Mouse (Mus musculus) CH12.LX (cell line): Measurements from ENCODE around the gene Atg5. TPM values are rescaled to one million over a fixed set of nuclear protein-coding genes. Genes with fewer than 3 reads are reported as not detected.

ENCODE experiments used
- DNase-seq: peaks from one replicate; pipeline ENCODE4 v3.0.0-alpha.2; 2013; ENCODE audit errors: extremely low read depth
- H3K27ac ChIP-seq: 2 replicates; pipeline ENCODE4 v1.5.1; 2012; ENCODE audit warnings: low read depth, mild to moderate bottlenecking, control low read depth, moderate library complexity; ENCODE audit not compliant: insufficient read depth
- H3K27me3 ChIP-seq: replicated peaks from 2 replicates; pipeline ENCODE3; 2012; ENCODE audit warnings: inconsistent platforms
- H3K36me3 ChIP-seq, 2 experiments: replicated peaks in 1 of 2; 2 replicates each; pipeline versions ENCODE3 to v1.6.1; 2012; ENCODE audit warnings: inconsistent platforms in 1 of 2, low read length in 1 of 2, mild to moderate bottlenecking in 1 of 2, mixed read lengths in 1 of 2, moderate library complexity in 1 of 2; ENCODE audit not compliant: control insufficient read depth in 1 of 2, insufficient read depth in 1 of 2
- H3K4me1 ChIP-seq, 2 experiments: 2 replicates each; pipeline ENCODE4 v1.6.1; 2012; ENCODE audit warnings: inconsistent platforms in 1 of 2, moderate library complexity in 1 of 2; ENCODE audit not compliant: insufficient read depth in 2 of 2, control insufficient read depth in 1 of 2
- H3K4me2 ChIP-seq: 2 replicates; pipeline ENCODE4 v1.6.1; 2012; ENCODE audit warnings: low read depth, mild to moderate bottlenecking, control low read depth; ENCODE audit not compliant: poor library complexity, insufficient read depth, severe bottlenecking
- H3K4me3 ChIP-seq, 3 experiments: fragments of 150-350 bp in 1 of 3; sonication (generic) in 1 of 3; replicated peaks in 1 of 3; 2 replicates each; pipeline versions ENCODE3 to v1.5.1; 2011 to 2012; ENCODE audit warnings: low read depth in 2 of 3, low read length in 2 of 3, mild to moderate bottlenecking in 2 of 3, moderate library complexity in 2 of 3, control low read depth in 1 of 3, improper control_type of control experiment in 1 of 3, inconsistent platforms in 1 of 3, mixed read lengths in 1 of 3; ENCODE audit not compliant: poor library complexity in 1 of 3
- H3K79me2 ChIP-seq: replicated peaks from 2 replicates; pipeline ENCODE4 v1.6.1; 2012; ENCODE audit warnings: mild to moderate bottlenecking, moderate library complexity; ENCODE audit not compliant: control insufficient read depth, poor library complexity, insufficient read depth, severe bottlenecking; ENCODE audit errors: extremely low read depth
- H3K9ac ChIP-seq: 2 replicates; pipeline ENCODE4 v1.6.1; 2012; ENCODE audit warnings: low read depth, mild to moderate bottlenecking, control low read depth, moderate library complexity; ENCODE audit not compliant: insufficient read depth
- H3K9me3 ChIP-seq: replicated peaks from 2 replicates; pipeline ENCODE3; 2012; ENCODE audit warnings: low read length, inconsistent platforms, mixed read lengths
- BHLHE40 ChIP-seq: IDR thresholded peaks from 2 replicates; pipeline ENCODE4 v1.6.1; 2011; ENCODE audit warnings: mild to moderate bottlenecking, low read depth, low read length, improper control_type of control experiment
- CHD2 ChIP-seq: IDR thresholded peaks from 2 replicates; pipeline ENCODE4 v1.6.1; 2011; ENCODE audit warnings: low read length, improper control_type of control experiment
- CTCF ChIP-seq, 2 experiments: IDR thresholded peaks in 1 of 2; conservative IDR thresholded peaks in 1 of 2; 2 replicates each; pipeline ENCODE4 v1.5.1; 2011 to 2012; ENCODE audit warnings: low read depth in 2 of 2, low read length in 2 of 2, improper control_type of control experiment in 1 of 2, inconsistent platforms in 1 of 2, mild to moderate bottlenecking in 1 of 2, moderate library complexity in 1 of 2
- E2F4 ChIP-seq: IDR thresholded peaks from 2 replicates; pipeline ENCODE4 v1.6.1; 2011; ENCODE audit warnings: low read depth, low read length, improper control_type of control experiment; ENCODE audit not compliant: insufficient replicate concordance
- ELF1 ChIP-seq: IDR thresholded peaks from 2 replicates; pipeline ENCODE4 v1.6.1; 2014; ENCODE audit warnings: low read depth, mild to moderate bottlenecking, inconsistent platforms, low read length, improper control_type of control experiment
- EP300 ChIP-seq: IDR thresholded peaks from 2 replicates; pipeline ENCODE4 v1.6.1; 2011; ENCODE audit warnings: low read length, improper control_type of control experiment
- ETS1 ChIP-seq: conservative IDR thresholded peaks from 2 replicates; pipeline ENCODE4 v1.6.1; 2012; ENCODE audit warnings: low read depth, mild to moderate bottlenecking, inconsistent platforms, low read length, improper control_type of control experiment, moderate library complexity
- IRF4 ChIP-seq: IDR thresholded peaks from 2 replicates; pipeline ENCODE4 v1.6.1; 2014; ENCODE audit warnings: low read depth, mild to moderate bottlenecking, inconsistent platforms, low read length, improper control_type of control experiment
- JUN ChIP-seq: IDR thresholded peaks from 2 replicates; pipeline ENCODE4 v1.6.1; 2011; ENCODE audit warnings: low read depth, mild to moderate bottlenecking, low read length, improper control_type of control experiment, moderate library complexity; ENCODE audit not compliant: insufficient read depth
- MAFK ChIP-seq: IDR thresholded peaks from 2 replicates; pipeline ENCODE4 v1.6.1; 2011; ENCODE audit warnings: low read length, improper control_type of control experiment; ENCODE audit not compliant: insufficient replicate concordance
- MAX ChIP-seq: IDR thresholded peaks from 2 replicates; pipeline ENCODE4 v1.6.1; 2011; ENCODE audit warnings: low read length, improper control_type of control experiment
- MEF2A ChIP-seq: IDR thresholded peaks from 2 replicates; pipeline ENCODE4 v1.6.1; 2014; ENCODE audit warnings: low read depth, mild to moderate bottlenecking, inconsistent platforms, low read length, improper control_type of control experiment, borderline replicate concordance
- MXI1 ChIP-seq: IDR thresholded peaks from 2 replicates; pipeline ENCODE4 v1.6.1; 2011; ENCODE audit warnings: mild to moderate bottlenecking, low read depth, low read length, improper control_type of control experiment
- MYC ChIP-seq: IDR thresholded peaks from 2 replicates; pipeline ENCODE4 v1.6.1; 2011; ENCODE audit warnings: low read depth, mild to moderate bottlenecking, improper control_type of control experiment, low read length
- NRF1 ChIP-seq: IDR thresholded peaks from 2 replicates; pipeline ENCODE4 v1.6.1; 2014; ENCODE audit warnings: low read depth, mild to moderate bottlenecking, inconsistent platforms, low read length, improper control_type of control experiment, moderate library complexity
- POLR2AphosphoS2 ChIP-seq: IDR thresholded peaks from 2 replicates; pipeline ENCODE4 v1.6.1; 2011; ENCODE audit warnings: low read depth, low read length, improper control_type of control experiment
- RCOR1 ChIP-seq: conservative IDR thresholded peaks from 2 replicates; pipeline ENCODE4 v1.6.1; 2012; ENCODE audit warnings: low read depth, mild to moderate bottlenecking, inconsistent platforms, low read length, improper control_type of control experiment
- SIN3A ChIP-seq: IDR thresholded peaks from 2 replicates; pipeline ENCODE4 v1.6.1; 2012; ENCODE audit warnings: low read length, improper control_type of control experiment, inconsistent platforms
- TBP ChIP-seq: conservative IDR thresholded peaks from 2 replicates; pipeline ENCODE4 v1.6.1; 2011; ENCODE audit warnings: low read depth, low read length, improper control_type of control experiment
- TCF12 ChIP-seq: IDR thresholded peaks from 2 replicates; pipeline ENCODE4 v1.6.1; 2014; ENCODE audit warnings: low read depth, mild to moderate bottlenecking, inconsistent platforms, low read length, improper control_type of control experiment
- USF2 ChIP-seq: conservative IDR thresholded peaks from 2 replicates; pipeline ENCODE4 v1.6.1; 2011; ENCODE audit warnings: low read depth, low read length, improper control_type of control experiment
- dilution Hi-C: fragments of 300-500 bp; cut with MboI; formaldehyde crosslinking; loops from 2 replicates; pipeline ENCODE4 v1.14.3; 2020; ENCODE audit warnings: low sequenced_read_pairs; ENCODE audit not compliant: extremely low pct_unique_long_range_greater_than_20kb, extremely low pct_ligation_motif_present
- in situ Hi-C: fragments of 300-500 bp; cut with MboI; formaldehyde crosslinking; loops from 3 replicates; pipeline ENCODE4 v1.14.3; 2019; ENCODE audit warnings: low sequenced_read_pairs, low pct_ligation_motif_present, low pct_unique_long_range_greater_than_20kb, mixed read lengths
- polyA plus RNA-seq: library from polyadenylated mRNA; unstranded; fragments of >175 nt; gene quantifications from 2 replicates; pipeline ENCODE4 v1.2.1, GENCODE M21; 2012; ENCODE audit warnings: low read depth; ENCODE audit not compliant: insufficient read length
- total RNA-seq, 2 experiments: library from RNA; depleted of rRNA; stranded (reverse); fragments of 300-350 nt in 1 of 2; fragments of >200 nt in 1 of 2; gene quantifications; 2 replicates each; pipeline ENCODE4 v1.2.3; 2012 to 2014

Gene Atg5
- total and polyA plus RNA-seq, 3 experiments: 15.6 to 47.5 (median 34.7) TPM

- Histone ChIP-seq H3K27ac (peak overlapping the region; percentile 27; the same call in 1 of the 2 replicates), H3K36me3 (peaks cover 0 to 9% of the 10 kb centered on the region in 2 experiments), H3K9ac (no peak overlapping the region), H3K27me3 (no peaks in the 10 kb centered on the region), H3K4me2 (0 out of 2 replicates have a peak overlapping the region, but pooled peaks have one; percentile 21), H3K4me3 (peak overlapping the region in 1 of 3 experiments; percentile 2), H3K9me3 (no peaks in the 10 kb centered on the region), H3K4me1 (peaks cover 22 to 46% of the 10 kb centered on the region in 2 experiments), H3K79me2 (no peaks in the 10 kb centered on the region)
- no peak for DNase-seq
- TF ChIP-seq ELF1 (no peak), BHLHE40 (peak; percentile 96), MYC (peak; percentile 41; the same call in 1 of the 2 replicates), SIN3A (0 out of 2 replicates have a peak, but pooled peaks have one; percentile 48), MEF2A (peak; percentile 40; the same call in 1 of the 2 replicates), IRF4 (peak; percentile 75), CHD2 (no peak; the same call in 1 of the 2 replicates), MAX (no peak), EP300 (peak; percentile 52; the same call in 1 of the 2 replicates), JUN (no peak), CTCF (conservative IDR thresholded peaks at IDR 0.05 in 1 of 2, IDR thresholded peaks at IDR 0.05 in 1 of 2; ENCODE audit: low read depth in 2 of 2, low read length in 2 of 2) (no peak), TCF12 (peak; percentile 59), POLR2AphosphoS2 (no peak), ETS1 (peak; percentile 61), MXI1 (peak; percentile 68), RCOR1 (no peak), MAFK (no peak), TBP (no peak), NRF1 (no peak), E2F4 (peak; percentile 38; the same call in 1 of the 2 replicates), USF2 (no peak)
- in situ Hi-C loops (no loop called here), dilution Hi-C loops (no loop called here)
Measured at GRCm38 (mm10) chr10:44368596-44368995, 100.4 kb downstream of the Atg5 start.

GRCm38 (mm10) chr10:44370666-44371065 lies 102.5 kb downstream of the Atg5 start:
- dilution Hi-C loops (no loop called here), in situ Hi-C loops (no loop called here)
- no peaks in the 10 kb centered on the region for H3K27me3 ChIP-seq
- H3K4me1 ChIP-seq: peaks cover 21 to 37% of the 10 kb centered on the region in 2 experiments
- no peak overlapping the region for H3K9ac ChIP-seq
- H3K4me3 ChIP-seq: no peak overlapping the region
- H3K9me3 ChIP-seq: no peaks in the 10 kb centered on the region
- no peak overlapping the region for H3K27ac ChIP-seq
- H3K4me2 ChIP-seq: no peak overlapping the region
- H3K36me3 ChIP-seq: peaks cover 0 to 6% of the 10 kb centered on the region in 2 experiments
- H3K79me2 ChIP-seq: no peaks in the 10 kb centered on the region
- TF ChIP-seq E2F4: no peak
- DNase-seq: no peak
